Mouse (Mus musculus) hindbrain, embryonic 16.5 days (tissue): ENCODE data around the gene Zfp867. TPM values are rescaled to one million over a fixed set of nuclear protein-coding genes. Genes with fewer than 3 reads are reported as not detected.

Experiments used
- ATAC-seq: fragments of 200-750 bp; cut with Nextera tagmentation; 2 replicates; pipeline ENCODE4 v1.8.0; 2017; ENCODE audit warnings: moderate TSS enrichment, moderate library complexity
- H3K27ac ChIP-seq: fragments of 300-500 bp; sonication (generic); 2 replicates; pipeline ENCODE4 v1.5.1; 2014; ENCODE audit warnings: low read depth, mild to moderate bottlenecking, control low read depth, low read length, moderate library complexity
- H3K27me3 ChIP-seq: fragments of 300-500 bp; sonication (generic); replicated peaks from 2 replicates; pipeline ENCODE4 v1.6.1; 2014; ENCODE audit warnings: low read length; ENCODE audit not compliant: control insufficient read depth, insufficient read depth
- H3K36me3 ChIP-seq: fragments of 300-500 bp; sonication (generic); 2 replicates; pipeline ENCODE4 v1.6.1; 2014; ENCODE audit warnings: mild to moderate bottlenecking, low read length, moderate library complexity, mixed read lengths; ENCODE audit not compliant: control insufficient read depth, insufficient read depth
- H3K4me1 ChIP-seq: fragments of 300-500 bp; sonication (generic); 2 replicates; pipeline ENCODE4 v1.6.1; 2014; ENCODE audit warnings: low read depth, low read length; ENCODE audit not compliant: control insufficient read depth, insufficient read depth
- H3K4me2 ChIP-seq: fragments of 300-500 bp; sonication (generic); 2 replicates; pipeline ENCODE4 v1.6.1; 2014; ENCODE audit warnings: mild to moderate bottlenecking, low read length, control low read depth, moderate library complexity
- H3K4me3 ChIP-seq: fragments of 300-500 bp; sonication (generic); 2 replicates; pipeline ENCODE4 v1.5.1; 2014; ENCODE audit warnings: mild to moderate bottlenecking, low read length, control low read depth, moderate library complexity
- H3K9ac ChIP-seq: fragments of 300-500 bp; sonication (generic); 2 replicates; pipeline ENCODE4 v1.6.1; 2014; ENCODE audit warnings: low read depth, mild to moderate bottlenecking, control low read depth, low read length, moderate library complexity
- H3K9me3 ChIP-seq: fragments of 300-500 bp; sonication (generic); 2 replicates; pipeline ENCODE4 v1.6.1; 2014; ENCODE audit warnings: mild to moderate bottlenecking, low read length, moderate library complexity; ENCODE audit not compliant: control insufficient read depth
- WGBS: fragments of 180-500 bp; shearing (Covaris S2); extraction: QIAGEN DNeasy Blood & Tissue Kit; methylation state at CpG from one replicate; pipeline ENCODE4 v1.1.7; 2014; 5-methylcytosine and 5-hydroxymethylcytosine counted together
- polyA plus RNA-seq: library from polyadenylated mRNA; unstranded; fragments of >200 nt; fragmentation: Nextera tagmentation; extraction: Ambion mirVana; gene quantifications from 2 replicates; pipeline ENCODE4 v1.2.1, GENCODE M21; 2015

The Zfp867 gene
- polyA plus RNA-seq, 1 experiment from 2014 or later, result 11.7 TPM

- H3K9me3 ChIP-seq, result no peaks in the 10 kb centered on the region
- 0% methylated on average over 14 of the region's 14 CpGs for WGBS
- H3K4me1 ChIP-seq, result peaks cover 17% of the 10 kb centered on the region
- H3K4me2 ChIP-seq, result peak overlapping the region; percentile 66
- peak overlapping the region; percentile 69 for H3K4me3 ChIP-seq
- ATAC-seq, result peak; percentile 32
- no peaks in the 10 kb centered on the region for H3K27me3 ChIP-seq
- H3K27ac ChIP-seq, result peak overlapping the region; percentile 81
- H3K9ac ChIP-seq, result peak overlapping the region; percentile 86
- peaks cover 7% of the 10 kb centered on the region; the same call in 1 of the 2 replicates for H3K36me3 ChIP-seq
These were observed 34.4 kb upstream of the Zfp867 start for GRCm38 (mm10) chr11:59506713-59507074.

GRCm38 (mm10) chr11:59505839-59506712, 33.8 kb upstream of the Zfp867 start:
- Histone ChIP-seq H3K27me3 (no peaks in the 10 kb centered on the region), H3K9me3 (no peaks in the 10 kb centered on the region)
- WGBS, result under 1% methylated on average over 53 of the region's 71 CpGs

GRCm38 (mm10) chr11:59505351-59505838, 33.1 kb upstream of the Zfp867 start:
- Histone ChIP-seq H3K36me3 (peaks cover 13% of the 10 kb centered on the region; the same call in 1 of the 2 replicates), H3K4me3 (peak overlapping the region; percentile 69), H3K27me3 (no peaks in the 10 kb centered on the region), H3K9me3 (no peaks in the 10 kb centered on the region), H3K4me2 (peak overlapping the region; percentile 66), H3K27ac (peak overlapping the region; percentile 81), H3K9ac (peak overlapping the region; percentile 86), H3K4me1 (peaks cover 17% of the 10 kb centered on the region)
- ATAC-seq, result peak; percentile 37
- WGBS, result 1% methylated on average over 21 of the region's 21 CpGs

More at GRCm38 (mm10) chr11:59505839-59506712, 33.8 kb upstream of the Zfp867 start:
- Histone ChIP-seq H3K4me2 (peak overlapping the region; percentile 66), H3K9ac (peak overlapping the region; percentile 86), H3K4me1 (peaks cover 17% of the 10 kb centered on the region), H3K27ac (peak overlapping the region; percentile 81), H3K36me3 (peaks cover 11% of the 10 kb centered on the region; the same call in 1 of the 2 replicates), H3K4me3 (peak overlapping the region; percentile 69)
- peak; percentile 92 for ATAC-seq

GRCm38 (mm10) chr11:59501978-59502700, 29.9 kb upstream of the Zfp867 start:
- no peak overlapping the region for H3K9ac ChIP-seq
- no peak overlapping the region for H3K27ac ChIP-seq
- no peak overlapping the region for H3K4me3 ChIP-seq
- no peaks in the 10 kb centered on the region for H3K27me3 ChIP-seq
- 95% methylated on average over 5 of the region's 5 CpGs for WGBS
- no peaks in the 10 kb centered on the region for H3K9me3 ChIP-seq
- peaks cover 9% of the 10 kb centered on the region for H3K4me1 ChIP-seq
- H3K4me2 ChIP-seq, result no peak overlapping the region
- no peak for ATAC-seq
- peaks cover 27% of the 10 kb centered on the region for H3K36me3 ChIP-seq

GRCm38 (mm10) chr11:59497747-59498146, 25.5 kb upstream of the Zfp867 start:
- Histone ChIP-seq H3K27me3 (no peaks in the 10 kb centered on the region), H3K4me2 (no peak overlapping the region), H3K36me3 (peaks cover 31% of the 10 kb centered on the region), H3K4me1 (no peaks in the 10 kb centered on the region), H3K27ac (no peak overlapping the region), H3K4me3 (no peak overlapping the region), H3K9me3 (no peaks in the 10 kb centered on the region), H3K9ac (no peak overlapping the region)
- 95% methylated on average over 7 of the region's 7 CpGs for WGBS
- ATAC-seq, result no peak

GRCm38 (mm10) chr11:59496672-59497310, 24.5 kb upstream of the Zfp867 start:
- H3K27ac ChIP-seq, result no peak overlapping the region
- no peaks in the 10 kb centered on the region for H3K27me3 ChIP-seq
- H3K36me3 ChIP-seq, result peaks cover 39% of the 10 kb centered on the region
- H3K4me2 ChIP-seq, result no peak overlapping the region
- ATAC-seq, result no peak
- H3K9ac ChIP-seq, result no peak overlapping the region
- H3K4me3 ChIP-seq, result no peak overlapping the region
- 86% methylated on average over 6 of the region's 6 CpGs for WGBS
- no peaks in the 10 kb centered on the region for H3K4me1 ChIP-seq
- no peaks in the 10 kb centered on the region for H3K9me3 ChIP-seq

GRCm38 (mm10) chr11:59486222-59486621, 13.9 kb upstream of the Zfp867 start:
- Histone ChIP-seq H3K4me1 (no peaks in the 10 kb centered on the region), H3K27ac (no peak overlapping the region), H3K9ac (no peak overlapping the region), H3K4me3 (no peak overlapping the region), H3K27me3 (no peaks in the 10 kb centered on the region), H3K9me3 (no peaks in the 10 kb centered on the region), H3K36me3 (peaks cover 11% of the 10 kb centered on the region), H3K4me2 (no peak overlapping the region)
- no peak for ATAC-seq
- 84% methylated on average over 8 of the region's 8 CpGs for WGBS

GRCm38 (mm10) chr11:59485641-59486040, 13.4 kb upstream of the Zfp867 start:
- Histone ChIP-seq H3K4me1 (no peaks in the 10 kb centered on the region), H3K36me3 (peaks cover 11% of the 10 kb centered on the region), H3K4me2 (no peak overlapping the region), H3K9me3 (no peaks in the 10 kb centered on the region), H3K27me3 (no peaks in the 10 kb centered on the region), H3K9ac (no peak overlapping the region), H3K4me3 (no peak overlapping the region), H3K27ac (no peak overlapping the region)
- 57% methylated on average over 2 of the region's 2 CpGs for WGBS
- ATAC-seq, result no peak
